Mouse (Mus musculus): ENCODE measurements around the gene Zbtb16. TPM values are rescaled to one million over a fixed set of nuclear protein-coding genes. Genes with fewer than 3 reads are reported as not detected.

Gene Zbtb16
- polyA plus RNA-seq, 1 experiment: 3.0 TPM

GRCm38 (mm10) chr9:48729471-48729870 is 106.6 kb downstream of the Zbtb16 start:
- Histone ChIP-seq H3K4me1 (ENCODE audit: control insufficient read depth, insufficient read depth, low read length) (peaks cover 35% of the 10 kb centered on the region), H3K36me3 (ENCODE audit: control insufficient read depth, insufficient read depth, low read length) (no peaks in the 10 kb centered on the region), H3K27me3 (replicated peaks; ENCODE audit: control insufficient read depth, insufficient read depth, low read length) (no peaks in the 10 kb centered on the region), H3K27ac (ENCODE audit: insufficient read depth, low read depth, low read length) (no peak overlapping the region; the same call in 1 of the 2 replicates), H3K4me3 (ENCODE audit: insufficient read depth, low read depth, low read length) (no peak overlapping the region)
- DNase-seq: peak; percentile 76
- WGBS: 47% methylated on average over 3 of the region's 3 CpGs
- no peak for TF ChIP-seq POLR2A (IDR thresholded peaks at IDR 0.05; ENCODE audit: low read depth, low read length)
- TF ChIP-seq CTCF (conservative IDR thresholded peaks at IDR 0.05; ENCODE audit: insufficient read depth, insufficient read length, low read depth, low read length): no peak

- WGBS: 65% methylated on average over 13 of the region's 13 CpGs
- DNase-seq: no peak
- no peaks in the 10 kb centered on the region for H3K36me3 ChIP-seq (ENCODE audit: control insufficient read depth, insufficient read depth, low read length)
- no peaks in the 10 kb centered on the region for H3K27me3 ChIP-seq (replicated peaks; ENCODE audit: control insufficient read depth, insufficient read depth, low read length)
- H3K4me1 ChIP-seq (ENCODE audit: control insufficient read depth, insufficient read depth, low read length): peaks cover 41% of the 10 kb centered on the region
- H3K27ac ChIP-seq (ENCODE audit: insufficient read depth, low read depth, low read length): no peak overlapping the region
- no peak overlapping the region for H3K4me3 ChIP-seq (ENCODE audit: insufficient read depth, low read depth, low read length)
- no peak for TF ChIP-seq POLR2A (IDR thresholded peaks at IDR 0.05; ENCODE audit: low read depth, low read length)
- TF ChIP-seq CTCF (conservative IDR thresholded peaks at IDR 0.05; ENCODE audit: insufficient read depth, insufficient read length, low read depth, low read length): no peak
Observed at GRCm38 (mm10) chr9:48728731-48729123, 107.3 kb downstream of the Zbtb16 start.

- no peak for DNase-seq
Observed at GRCm38 (mm10) chr9:48728083-48728730, 107.8 kb downstream of the Zbtb16 start.

GRCm38 (mm10) chr9:48726341-48726740 is 109.7 kb downstream of the Zbtb16 start:
- Histone ChIP-seq H3K27ac (ENCODE audit: insufficient read depth, low read depth, low read length) (no peak overlapping the region), H3K4me1 (ENCODE audit: control insufficient read depth, insufficient read depth, low read length) (peaks cover 32% of the 10 kb centered on the region), H3K4me3 (ENCODE audit: insufficient read depth, low read depth, low read length) (no peak overlapping the region), H3K36me3 (ENCODE audit: control insufficient read depth, insufficient read depth, low read length) (no peaks in the 10 kb centered on the region), H3K27me3 (replicated peaks; ENCODE audit: control insufficient read depth, insufficient read depth, low read length) (no peaks in the 10 kb centered on the region)
- no peak for DNase-seq
- TF ChIP-seq POLR2A (IDR thresholded peaks at IDR 0.05; ENCODE audit: low read depth, low read length) (no peak), CTCF (conservative IDR thresholded peaks at IDR 0.05; ENCODE audit: insufficient read depth, insufficient read length, low read depth, low read length) (no peak)
- 93% methylated on average over 8 of the region's 8 CpGs for WGBS

More at GRCm38 (mm10) chr9:48728083-48728730, 107.8 kb downstream of the Zbtb16 start:
- no peak overlapping the region for H3K27ac ChIP-seq (ENCODE audit: insufficient read depth, low read depth, low read length)
- H3K36me3 ChIP-seq (ENCODE audit: control insufficient read depth, insufficient read depth, low read length): no peaks in the 10 kb centered on the region
- H3K27me3 ChIP-seq (replicated peaks; ENCODE audit: control insufficient read depth, insufficient read depth, low read length): no peaks in the 10 kb centered on the region
- H3K4me1 ChIP-seq (ENCODE audit: control insufficient read depth, insufficient read depth, low read length): peaks cover 41% of the 10 kb centered on the region
- WGBS: 81% methylated on average over 10 of the region's 10 CpGs
- TF ChIP-seq CTCF (conservative IDR thresholded peaks at IDR 0.05; ENCODE audit: insufficient read depth, insufficient read length, low read depth, low read length) (no peak), POLR2A (IDR thresholded peaks at IDR 0.05; ENCODE audit: low read depth, low read length) (no peak)
- H3K4me3 ChIP-seq (ENCODE audit: insufficient read depth, low read depth, low read length): no peak overlapping the region

- no peaks in the 10 kb centered on the region for H3K27me3 ChIP-seq (replicated peaks; ENCODE audit: control insufficient read depth, insufficient read depth, low read length)
- H3K27ac ChIP-seq (ENCODE audit: insufficient read depth, low read depth, low read length): no peak overlapping the region
Observed at GRCm38 (mm10) chr9:48725918-48726317, 110.1 kb downstream of the Zbtb16 start.

GRCm38 (mm10) chr9:48725161-48725560 is 110.9 kb downstream of the Zbtb16 start:
- Histone ChIP-seq H3K27ac (ENCODE audit: insufficient read depth, low read depth, low read length) (no peak overlapping the region), H3K4me1 (ENCODE audit: control insufficient read depth, insufficient read depth, low read length) (peaks cover 26% of the 10 kb centered on the region), H3K4me3 (ENCODE audit: insufficient read depth, low read depth, low read length) (no peak overlapping the region), H3K36me3 (ENCODE audit: control insufficient read depth, insufficient read depth, low read length) (no peaks in the 10 kb centered on the region), H3K27me3 (replicated peaks; ENCODE audit: control insufficient read depth, insufficient read depth, low read length) (no peaks in the 10 kb centered on the region)
- 96% methylated on average over 6 of the region's 6 CpGs for WGBS
- TF ChIP-seq CTCF (conservative IDR thresholded peaks at IDR 0.05; ENCODE audit: insufficient read depth, insufficient read length, low read depth, low read length): no peak
- no peak for DNase-seq

More at GRCm38 (mm10) chr9:48725918-48726317, 110.1 kb downstream of the Zbtb16 start:
- DNase-seq: no peak
- Histone ChIP-seq H3K4me1 (ENCODE audit: control insufficient read depth, insufficient read depth, low read length) (peaks cover 30% of the 10 kb centered on the region), H3K36me3 (ENCODE audit: control insufficient read depth, insufficient read depth, low read length) (no peaks in the 10 kb centered on the region), H3K4me3 (ENCODE audit: insufficient read depth, low read depth, low read length) (no peak overlapping the region)
- WGBS: 95% methylated on average over 4 of the region's 4 CpGs
- no peak for TF ChIP-seq CTCF (conservative IDR thresholded peaks at IDR 0.05; ENCODE audit: insufficient read depth, insufficient read length, low read depth, low read length)
- TF ChIP-seq POLR2A (IDR thresholded peaks at IDR 0.05; ENCODE audit: low read depth, low read length): no peak

GRCm38 (mm10) chr9:48724733-48725132 is 111.3 kb downstream of the Zbtb16 start:
- WGBS: 78% methylated on average over 3 of the region's 3 CpGs
- Histone ChIP-seq H3K36me3 (ENCODE audit: control insufficient read depth, insufficient read depth, low read length) (no peaks in the 10 kb centered on the region), H3K27ac (ENCODE audit: insufficient read depth, low read depth, low read length) (no peak overlapping the region), H3K4me1 (ENCODE audit: control insufficient read depth, insufficient read depth, low read length) (peaks cover 22% of the 10 kb centered on the region), H3K27me3 (replicated peaks; ENCODE audit: control insufficient read depth, insufficient read depth, low read length) (no peaks in the 10 kb centered on the region), H3K4me3 (ENCODE audit: insufficient read depth, low read depth, low read length) (no peak overlapping the region)
- TF ChIP-seq CTCF (conservative IDR thresholded peaks at IDR 0.05; ENCODE audit: insufficient read depth, insufficient read length, low read depth, low read length): no peak
- no peak for TF ChIP-seq POLR2A (IDR thresholded peaks at IDR 0.05; ENCODE audit: low read depth, low read length)
- DNase-seq: no peak

Measured in kidney, adult 2 months (tissue).